Mouse (Mus musculus): ENCODE measurements around the gene Zic1. TPM values are rescaled to one million over a fixed set of nuclear protein-coding genes. Genes with fewer than 3 reads are reported as not detected.

Gene Zic1
- polyA plus RNA-seq (2017; shearing (Covaris generic)), result not detected

GRCm38 (mm10) chr9:91365664-91366063 lies at the start of gene Zic1:
Zic1 (minus strand) TSS chr9:91365810.

GRCm38 (mm10) chr9:91361856-91362601 lies 3.6 kb downstream of the Zic1 start, which contains the start of gene Zic4:
Zic4 (plus strand) TSS chr9:91362413.

Other genes with a start within 250 kb of the Zic1 start
- gene Zic4, start 3.4 kb downstream of the Zic1 start, polyA plus RNA-seq (2017; shearing (Covaris generic)), result not detected